Mouse (Mus musculus): ENCODE results near the gene Asxl2.

The Asxl2 gene

DNA sequence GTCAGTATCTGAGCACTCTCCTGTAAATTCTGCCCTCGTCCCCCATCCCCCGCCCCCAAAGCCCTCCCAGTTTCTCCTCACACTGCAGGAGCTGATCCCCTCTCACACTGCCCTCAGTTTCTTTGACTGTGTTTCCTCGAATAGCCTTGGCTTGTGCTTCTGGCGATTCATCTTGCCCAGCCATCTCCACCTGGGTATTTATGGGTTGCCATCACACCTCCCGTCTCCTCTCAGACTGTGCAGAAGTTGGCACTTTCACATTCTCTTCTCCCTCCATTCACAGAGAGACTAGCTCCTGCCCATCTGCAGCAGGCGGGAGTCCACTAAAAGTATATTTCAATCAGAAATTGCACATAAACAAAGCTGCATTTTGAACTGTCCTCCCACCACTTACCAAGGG lies 120.1 kb downstream of the Asxl2 start:
- no peak for DNase-seq (ENCODE audit: low spot score)

DNA sequence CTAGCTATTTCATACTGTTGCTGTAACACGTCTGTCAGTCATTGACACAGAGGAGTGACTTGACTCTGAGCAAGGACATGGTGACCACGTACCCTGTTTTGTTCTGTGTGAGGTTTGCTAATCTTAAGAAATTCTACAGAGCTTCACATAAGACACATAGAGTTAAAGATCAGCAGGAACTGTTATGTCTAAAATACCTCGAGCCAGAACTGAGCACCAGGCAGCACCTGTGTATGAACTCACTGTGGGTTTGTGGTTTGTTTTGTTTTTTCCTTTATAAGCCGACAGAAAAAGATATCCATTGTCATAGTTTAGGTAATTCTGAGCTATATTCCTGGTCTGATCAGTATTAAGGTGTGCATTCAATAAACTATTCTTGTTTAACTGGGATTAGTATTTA lies 120.8 kb downstream of the Asxl2 start:
- DNase-seq (ENCODE audit: low spot score), result no peak

DNA sequence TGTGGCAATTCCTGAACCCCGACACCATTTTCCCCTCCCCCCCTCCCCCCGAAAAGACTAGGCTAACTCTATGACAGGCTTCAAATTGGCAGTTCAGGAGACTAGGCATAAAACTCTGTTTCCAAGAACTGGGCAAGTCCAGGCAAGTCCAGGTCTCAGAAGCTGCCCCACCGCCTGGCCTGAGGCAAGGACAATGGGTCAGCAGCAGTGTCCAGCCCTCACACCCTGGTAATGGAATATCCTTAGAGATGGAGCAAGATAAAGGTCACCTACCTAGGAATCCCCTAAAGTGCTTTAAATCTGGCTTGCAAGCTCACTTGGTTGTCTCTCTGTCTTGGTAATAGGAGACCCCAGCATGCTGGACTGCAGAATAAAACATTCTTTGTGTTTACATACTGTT lies 121.3 kb downstream of the Asxl2 start:
- no peak for DNase-seq (ENCODE audit: low spot score)

DNA sequence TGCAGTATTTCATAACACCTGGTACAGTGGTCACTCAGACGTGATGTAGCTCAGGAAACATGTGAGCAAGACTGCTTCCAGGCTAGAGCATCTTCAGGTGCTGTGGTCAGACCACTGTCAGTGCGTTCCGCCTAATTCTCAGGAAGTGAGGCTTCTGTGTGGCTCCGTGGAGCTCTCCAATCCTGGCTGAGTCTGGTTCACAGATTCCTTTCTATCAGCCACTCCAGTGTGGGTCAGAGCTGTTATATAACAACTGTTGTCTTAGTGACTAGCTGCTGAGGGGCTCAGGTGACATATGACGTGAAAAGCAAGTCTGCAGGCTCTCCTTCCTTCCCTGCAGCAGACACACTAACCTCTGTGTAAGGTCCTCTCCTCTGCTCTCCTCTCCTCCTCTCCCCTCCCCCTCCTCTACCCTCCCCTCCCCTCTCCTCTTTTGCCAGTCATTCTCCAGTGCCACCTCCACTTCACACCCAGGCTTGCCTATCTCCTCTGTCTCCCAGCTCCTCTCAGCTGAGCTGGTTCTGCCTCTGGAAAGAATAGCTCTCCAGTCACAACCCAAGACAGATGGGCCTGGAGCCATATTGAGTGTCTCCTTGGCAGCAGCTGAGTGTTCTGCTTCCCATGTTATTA lies 122.0 kb downstream of the Asxl2 start:
- DNase-seq (ENCODE audit: low spot score), result no peak

DNA sequence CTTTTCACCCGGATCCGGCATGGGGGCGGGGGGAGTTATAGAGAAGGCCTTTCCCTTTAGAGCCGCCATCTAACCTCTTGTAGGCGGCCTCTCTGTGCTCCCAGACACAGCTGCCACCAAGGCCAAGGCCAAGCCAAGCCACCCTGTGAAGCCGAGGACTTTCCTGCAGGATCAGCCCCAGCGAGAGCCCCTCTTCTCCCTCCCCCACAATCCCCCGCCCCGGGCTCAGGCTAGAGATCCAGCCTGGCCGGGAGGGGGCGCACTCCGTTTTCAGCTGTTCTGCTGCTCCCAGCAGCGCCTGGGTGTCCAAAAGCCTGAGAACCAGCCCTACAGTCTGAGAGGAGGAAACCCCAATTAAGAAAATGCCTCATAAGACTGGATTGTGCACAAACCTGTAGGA lies 123.6 kb downstream of the Asxl2 start:
- DNase-seq (ENCODE audit: low spot score), result no peak

Measured in yolk sac, embryonic 10.5 days (tissue).